Mouse (Mus musculus) spleen, adult 2 months (tissue): Measurements from ENCODE around the gene Apoc3.

Experiments used
- CTCF ChIP-seq: fragments of 200-500 bp; IDR thresholded peaks from 2 replicates; pipeline ENCODE4 v1.5.1; 2011; ENCODE audit warnings: mild to moderate bottlenecking, inconsistent platforms; ENCODE audit not compliant: insufficient read depth, insufficient read length, insufficient replicate concordance; ENCODE audit errors: extremely low read depth
- POLR2A ChIP-seq: fragments of 200-500 bp; IDR thresholded peaks from 2 replicates; pipeline ENCODE4 v1.6.1; 2011; ENCODE audit warnings: low read depth, low read length, inconsistent platforms

- TF ChIP-seq CTCF (no peak), POLR2A (no peak)
These were observed 46.1 kb downstream of the Apoc3 start for GRCm38 (mm10) chr9:46189381-46189780.
